Mouse (Mus musculus): ENCODE results near the gene Crebzf. TPM values are rescaled to one million over a fixed set of nuclear protein-coding genes. Genes with fewer than 3 reads are reported as not detected.

Gene Crebzf
- total RNA-seq, 2 experiments from 2014 or later, result 12.8 to 15.0 TPM

- DNase-seq, result no peak
Measured at GRCm38 (mm10) chr7:90476313-90477245, 34.0 kb downstream of the Crebzf start, which contains the start of gene Dlg2. Gene Dlg2, plus strand, starts transcription at chr7:90476672.

- DNase-seq, result no peak
Measured at GRCm38 (mm10) chr7:90482607-90483006, 40.1 kb downstream of the Crebzf start.

Other genes starting within 250 kb of the Crebzf start
- gene Ccdc83, start 177.0 kb upstream of the Crebzf start, total RNA-seq (2021), result not detected
- 1 to 10 TPM; 5.8 to 6.0 TPM for gene Sytl2, start 140.5 kb upstream of the Crebzf start, total RNA-seq (2021)
- under 1 TPM in 1 of 2 experiments, not detected in 1; 0.13 TPM for gene Ccdc89, start 16.2 kb upstream of the Crebzf start, total RNA-seq (2021)
- gene Tmem126a, start 14.5 kb downstream of the Crebzf start, total RNA-seq (2021), result 10 to 100 TPM; 90.6 to 97.2 TPM
- 10 to 100 TPM; 18.7 to 19.2 TPM for gene Tmem126b, start 33.3 kb downstream of the Crebzf start, total RNA-seq (2021)
- under 1 TPM; 0.05 to 0.75 TPM for gene Dlg2, start 33.9 kb downstream of the Crebzf start, total RNA-seq (2021)

All from gastrocnemius, postnatal 25 days (tissue).